Mouse (Mus musculus) T-helper 17 cell (primary cell): ENCODE data around the gene Wdr66.

ENCODE experiments used
- in situ Hi-C, 2 experiments: fragments of 300-600 bp; cut with MboI, MseI; formaldehyde crosslinking; loops; 1 replicate in 1 of 2; 2 replicates in 1 of 2; pipeline ENCODE4 v1.15.1; 2025; ENCODE audit warnings: high pct_unique_total_duplicates in 2 of 2

The Wdr66 gene

DNA sequence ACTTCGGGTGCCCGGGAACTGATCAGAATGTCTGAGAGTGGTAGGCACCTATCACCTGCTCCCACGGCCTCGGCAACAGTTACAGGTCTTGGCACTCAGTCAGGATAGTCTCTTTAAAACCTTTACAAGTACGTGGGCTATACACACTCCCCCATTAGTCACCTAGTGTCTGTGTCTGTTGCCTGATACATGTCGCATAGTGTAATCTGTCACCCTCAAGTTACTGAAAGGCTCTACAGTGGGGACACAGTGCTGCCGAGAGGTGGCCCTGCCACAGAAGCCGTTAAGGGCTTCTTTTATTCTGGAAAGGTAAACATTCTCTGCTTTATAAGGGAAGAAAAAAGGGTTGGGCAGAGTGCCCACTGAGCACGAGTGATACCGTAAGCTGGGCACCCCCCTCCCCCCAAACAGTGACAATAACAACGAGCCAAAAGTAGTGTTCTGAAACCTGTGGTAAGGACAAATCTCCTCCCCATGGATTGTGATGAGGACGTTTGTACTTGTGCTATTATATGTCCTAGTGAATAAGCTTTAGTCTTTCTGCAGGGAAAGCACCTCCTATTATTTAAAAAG, 61.2 kb downstream of the Wdr66 start:
- in situ Hi-C loops, result no loop called here

DNA sequence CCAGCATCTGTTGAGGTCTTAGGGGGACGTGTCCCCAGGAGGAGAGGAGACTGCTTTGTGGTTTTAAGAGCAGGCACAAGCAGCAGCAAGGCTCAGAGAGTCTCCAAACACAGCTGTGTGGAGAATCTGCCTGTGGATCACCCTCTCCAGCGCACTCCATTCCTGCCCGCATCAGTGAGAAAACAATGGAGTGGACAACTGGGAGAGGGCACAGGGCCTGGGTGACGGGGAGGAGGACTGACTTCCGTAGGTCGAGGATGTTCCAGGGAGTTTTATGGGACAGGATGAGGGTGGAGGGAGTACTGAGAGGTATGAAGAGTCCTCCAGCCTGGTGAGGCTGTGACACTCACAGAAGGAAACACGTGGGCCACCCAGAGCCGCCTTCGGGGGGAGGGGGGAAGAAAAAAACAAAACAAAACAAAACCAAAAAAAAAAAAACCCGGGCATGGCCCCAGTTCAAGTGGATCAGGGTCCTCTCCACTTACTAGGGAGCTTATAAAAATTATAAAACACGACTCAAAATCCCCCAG, 62.0 kb downstream of the Wdr66 start:
- in situ Hi-C loops, result no loop called here

DNA sequence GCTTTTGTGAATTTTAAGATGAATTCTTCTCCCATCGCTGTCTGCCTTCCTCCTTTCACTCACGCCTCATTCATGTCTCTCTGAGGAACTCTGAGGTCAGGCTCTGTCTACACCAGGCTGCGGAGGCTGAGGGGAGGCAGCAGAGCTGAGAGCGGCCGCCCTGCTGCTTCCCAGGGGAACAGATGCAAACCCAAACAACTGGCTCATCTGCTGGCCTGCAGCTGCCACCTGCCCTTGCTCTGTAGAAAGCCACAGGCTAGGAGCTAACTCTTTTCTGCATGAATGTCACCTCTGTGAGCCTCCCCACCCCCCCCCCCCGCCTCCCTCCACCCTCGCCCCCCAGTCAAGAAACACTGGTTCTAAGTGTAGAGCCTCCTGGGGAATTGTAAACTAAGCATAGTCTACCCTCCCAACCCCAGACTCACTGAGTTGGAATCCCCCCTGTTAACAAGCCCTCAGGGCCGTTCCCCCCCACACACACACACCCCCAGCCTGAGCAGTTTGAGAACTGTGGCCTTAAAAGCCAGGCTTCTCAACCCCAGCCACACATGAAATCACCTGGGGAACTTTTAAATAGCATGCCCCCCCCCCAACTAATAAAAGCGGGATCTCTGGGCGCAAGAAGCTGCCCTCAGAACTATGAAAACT, 63.4 kb downstream of the Wdr66 start:
- in situ Hi-C loops, result no loop called here

DNA sequence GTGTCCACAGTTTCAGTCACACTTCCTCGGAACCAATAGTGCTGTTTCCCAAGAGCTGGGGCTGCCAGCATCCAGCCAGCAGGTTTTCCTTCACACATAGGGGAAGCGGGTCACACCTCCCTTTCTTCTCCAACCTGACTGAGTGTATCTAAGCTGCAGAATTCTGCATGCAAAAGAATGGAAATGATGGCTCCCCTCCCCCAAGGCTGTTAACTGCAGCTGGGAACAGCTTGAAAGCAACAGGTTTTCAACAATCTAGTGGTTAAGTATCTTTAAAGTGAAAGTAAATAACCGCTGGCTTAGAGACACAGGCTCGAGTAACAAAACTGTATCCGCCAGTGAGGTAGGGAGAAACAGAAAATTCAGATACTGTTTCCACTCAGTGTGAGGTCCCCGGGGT, 66.1 kb downstream of the Wdr66 start:
- in situ Hi-C loops, result no loop called here

DNA sequence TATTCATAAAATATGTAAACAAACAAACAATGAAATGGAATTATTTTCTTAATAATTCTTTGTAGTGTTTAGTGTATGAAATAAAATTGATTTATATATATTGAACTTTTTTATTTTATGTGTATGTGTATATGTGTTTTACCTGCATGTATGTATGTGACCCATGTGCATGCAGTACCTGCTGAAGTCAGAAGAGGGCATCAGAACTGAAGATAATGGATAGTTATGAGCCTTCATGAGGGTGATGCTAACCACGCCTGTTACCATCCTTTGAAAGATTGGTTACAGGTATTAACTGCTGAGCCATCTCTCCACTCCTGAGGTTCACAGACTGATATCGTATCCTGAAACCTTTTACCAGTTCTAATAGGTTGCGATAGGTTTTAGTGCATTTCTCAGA, 68.2 kb downstream of the Wdr66 start:
- in situ Hi-C loops, result no loop called here

DNA sequence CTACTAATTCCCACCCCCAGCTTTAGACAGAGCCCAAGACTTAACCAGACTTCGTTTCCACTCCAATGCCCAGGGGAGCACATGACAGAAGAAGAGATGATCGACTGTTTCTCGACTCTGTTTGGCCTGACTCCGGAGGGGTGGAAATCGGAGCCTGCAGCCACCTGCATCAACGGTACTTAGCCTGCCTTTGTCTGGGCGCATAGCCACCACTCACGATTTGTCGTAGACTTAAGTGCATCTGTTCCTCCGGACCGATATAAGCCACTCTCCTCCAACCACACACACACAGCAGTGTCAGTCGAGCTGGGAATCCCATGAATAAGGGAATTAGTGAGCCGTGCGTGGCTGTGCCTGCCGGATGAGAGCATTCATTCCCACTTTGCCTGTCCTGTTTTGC, 72.3 kb downstream of the Wdr66 start:
- in situ Hi-C loops, result no loop called here

DNA sequence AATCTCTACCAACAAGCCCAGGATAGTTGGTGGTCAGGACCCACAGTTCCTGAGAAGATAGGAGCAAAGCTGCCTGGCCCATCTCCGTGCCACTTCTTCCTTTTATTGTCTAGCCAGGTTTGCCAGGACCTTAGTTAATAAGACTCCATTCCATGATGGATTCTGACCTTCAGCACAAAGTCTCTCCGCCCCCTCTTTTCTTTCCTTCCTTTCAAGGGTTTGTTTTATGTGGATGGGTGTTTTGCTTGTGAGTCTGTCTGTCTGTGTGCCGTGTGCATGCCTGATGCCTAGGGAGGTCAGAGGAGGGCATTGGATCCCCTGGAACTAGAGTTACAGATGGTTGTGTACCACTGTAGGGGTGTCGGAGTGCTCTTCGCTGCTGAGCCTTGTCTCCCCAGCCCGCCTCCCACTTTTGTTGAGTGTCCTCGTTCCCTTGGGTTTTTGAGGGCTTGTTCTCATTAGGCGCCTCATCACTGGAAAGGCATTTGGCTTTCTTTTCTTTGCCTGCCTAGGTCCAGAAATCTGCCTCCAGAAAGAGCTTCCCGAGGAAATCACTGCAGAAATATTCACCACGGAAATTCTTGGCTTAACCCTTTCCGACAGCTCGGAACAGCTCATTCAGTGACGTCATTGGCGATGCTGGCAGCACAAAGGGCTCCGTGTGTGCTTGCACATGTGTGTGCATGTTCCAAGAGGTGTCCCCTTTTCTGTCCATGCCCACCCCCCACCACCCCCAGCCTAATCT, 74.3 kb downstream of the Wdr66 start:
- in situ Hi-C loops, result no loop called here

DNA sequence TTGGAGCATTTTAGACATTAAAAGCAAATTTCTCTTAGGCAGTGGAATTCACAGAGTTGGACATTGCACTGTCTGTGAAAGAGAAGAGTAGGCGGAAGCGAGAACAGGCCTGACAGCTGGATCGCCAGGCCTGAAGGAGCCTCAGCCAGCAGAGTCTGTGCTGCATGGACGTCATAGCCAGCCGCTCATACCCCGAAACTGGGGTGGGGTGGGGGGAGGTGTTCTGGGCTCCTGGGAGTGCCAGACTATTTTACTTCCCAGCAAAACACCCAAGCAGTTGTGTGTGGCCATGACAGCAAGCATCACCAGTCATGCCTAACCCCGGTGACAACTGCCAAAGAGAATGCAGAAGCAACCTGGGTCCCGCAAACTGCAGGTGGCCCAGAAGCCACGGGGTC, 74.8 kb downstream of the Wdr66 start:
- in situ Hi-C loops, result no loop called here

DNA sequence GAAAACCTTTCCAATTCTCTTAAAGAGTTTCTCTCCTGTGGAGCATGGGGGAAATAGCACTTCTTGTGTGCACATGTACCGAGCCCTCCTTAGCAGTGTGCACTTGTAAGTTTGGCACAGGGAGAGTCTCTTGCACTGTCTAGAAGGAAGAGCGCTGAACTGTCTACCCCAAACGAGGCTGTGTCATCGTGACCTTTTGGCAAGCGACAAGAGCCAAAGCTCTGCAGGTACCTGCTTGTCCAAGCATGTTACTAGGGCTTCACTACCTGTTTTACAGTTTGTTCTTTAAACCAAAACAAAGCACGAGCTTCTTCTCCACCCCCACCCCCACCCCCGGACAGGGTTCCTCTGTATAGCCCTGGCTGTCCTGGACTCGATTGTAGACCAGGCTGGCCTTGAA, 75.8 kb downstream of the Wdr66 start:
- in situ Hi-C loops, result no loop called here

DNA sequence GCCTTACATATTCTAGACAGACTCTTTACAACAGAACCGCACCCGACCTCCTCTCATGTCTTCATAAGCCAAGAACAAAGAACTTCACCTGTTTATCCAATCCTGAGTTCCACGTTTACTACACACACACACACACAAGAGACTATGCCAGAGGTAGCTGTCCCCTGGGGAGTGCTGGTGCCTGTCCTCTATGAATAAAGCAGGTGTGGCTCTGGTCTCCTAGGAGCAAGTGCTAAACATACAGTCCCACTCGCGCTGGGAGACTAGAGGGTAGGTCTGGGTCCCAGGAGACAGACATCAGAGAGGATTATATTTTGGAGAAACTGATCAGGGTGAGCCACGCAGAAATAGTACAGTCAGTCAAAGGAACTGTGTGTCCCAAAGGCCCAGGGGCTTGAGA, 81.7 kb downstream of the Wdr66 start:
- in situ Hi-C loops, result no loop called here

DNA sequence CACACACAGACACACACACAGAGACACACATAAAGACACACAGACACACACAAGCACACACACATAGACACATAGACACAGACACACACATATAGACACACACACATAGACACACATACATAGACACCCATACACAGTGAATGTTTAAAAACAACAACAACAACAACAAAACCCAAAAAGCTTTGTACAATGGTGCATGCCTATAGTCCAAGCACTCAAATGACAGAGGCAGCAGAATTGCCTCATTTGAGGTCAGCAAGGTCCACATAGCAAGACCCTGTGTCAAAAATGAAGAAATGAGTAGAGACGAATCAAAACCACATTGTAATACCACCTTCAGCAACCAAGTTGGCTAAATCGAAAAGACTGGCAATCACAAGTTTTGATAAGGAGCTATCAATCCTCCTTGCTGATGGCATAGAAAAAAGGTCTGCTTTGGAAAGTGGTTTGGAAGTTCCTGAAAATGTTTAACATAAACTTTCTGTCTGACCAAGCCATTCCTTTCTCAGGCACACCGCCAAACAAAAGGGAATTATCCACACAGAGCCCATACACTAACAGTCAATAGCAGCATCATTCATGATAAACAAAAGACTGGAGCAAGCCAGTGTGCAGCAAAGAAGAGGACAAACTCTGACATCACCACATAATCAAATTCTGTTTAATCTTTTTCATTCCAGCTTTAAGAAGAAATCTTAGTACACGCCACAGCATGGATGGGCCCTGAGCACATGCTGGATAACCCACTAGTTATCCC, 84.5 kb downstream of the Wdr66 start:
- in situ Hi-C loops, result no loop called here

DNA sequence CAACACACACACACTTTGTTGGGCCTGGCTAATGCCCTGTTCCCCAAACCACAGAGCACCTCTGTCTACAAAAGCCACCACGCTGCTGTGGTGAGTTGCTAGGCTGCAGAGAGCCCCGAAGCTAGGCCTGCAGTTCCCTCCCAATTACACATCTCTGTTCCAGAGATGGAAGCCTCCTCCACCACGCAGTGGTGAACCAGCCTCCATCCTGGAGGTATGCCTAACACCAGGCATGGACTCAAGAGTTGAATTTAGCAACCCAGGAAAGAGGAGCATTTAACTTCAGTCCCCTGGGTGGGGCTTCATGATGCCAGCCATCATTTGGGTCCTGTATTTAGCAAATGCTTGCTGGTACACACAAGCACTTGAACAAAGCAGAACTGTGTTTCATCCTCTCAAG, 86.6 kb downstream of the Wdr66 start:
- in situ Hi-C loops, result no loop called here

DNA sequence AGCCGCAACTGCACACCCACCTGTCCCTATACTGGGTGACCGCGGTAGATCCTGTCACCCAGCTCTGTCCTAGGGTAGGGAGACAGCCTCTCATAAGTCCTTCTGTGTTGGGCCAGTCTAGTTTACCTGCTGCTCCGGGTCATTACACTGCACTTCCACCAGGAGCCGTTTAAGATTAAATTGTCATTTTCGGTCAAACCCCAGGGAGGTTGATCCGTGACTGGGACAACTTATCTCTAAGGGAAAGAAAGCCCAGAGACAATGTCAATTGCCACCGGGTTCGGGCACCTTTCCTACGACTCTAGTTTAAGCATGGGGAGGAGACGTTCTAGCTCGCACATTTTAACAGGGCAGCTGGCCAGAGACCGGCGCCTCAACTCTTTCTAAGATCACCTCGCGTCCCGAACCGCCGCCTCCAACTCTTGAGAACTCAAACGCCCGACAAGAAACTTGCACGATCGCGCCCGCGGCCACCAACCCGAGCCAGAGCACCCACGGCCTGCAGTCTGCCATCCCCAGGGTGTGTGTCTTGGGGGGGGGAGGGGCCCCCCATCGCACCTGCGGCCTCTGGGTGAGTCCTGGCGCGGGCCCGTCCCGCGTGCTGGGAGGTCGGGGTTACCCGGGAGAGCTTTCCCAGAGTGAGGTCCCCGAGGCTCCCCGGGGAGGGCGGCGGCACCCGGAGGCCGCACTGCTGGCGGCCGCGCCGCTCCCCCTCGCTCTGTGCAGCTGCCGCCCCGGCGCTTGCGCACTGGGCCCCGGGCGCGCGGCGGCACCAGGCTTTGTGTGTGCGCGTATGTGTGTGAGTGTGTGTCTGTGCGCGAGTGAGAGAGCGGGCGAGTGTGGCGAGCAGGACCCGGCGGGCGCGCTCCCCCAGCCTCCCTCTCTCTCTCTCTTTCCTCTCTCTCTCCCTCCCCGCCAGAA, 92.1 kb downstream of the Wdr66 start, which contains the start of gene Bcl7a:
Gene Bcl7a (plus strand): TSS at position 128 of the 921 bp plus-strand sequence.
- in situ Hi-C loops, result no loop called here

DNA sequence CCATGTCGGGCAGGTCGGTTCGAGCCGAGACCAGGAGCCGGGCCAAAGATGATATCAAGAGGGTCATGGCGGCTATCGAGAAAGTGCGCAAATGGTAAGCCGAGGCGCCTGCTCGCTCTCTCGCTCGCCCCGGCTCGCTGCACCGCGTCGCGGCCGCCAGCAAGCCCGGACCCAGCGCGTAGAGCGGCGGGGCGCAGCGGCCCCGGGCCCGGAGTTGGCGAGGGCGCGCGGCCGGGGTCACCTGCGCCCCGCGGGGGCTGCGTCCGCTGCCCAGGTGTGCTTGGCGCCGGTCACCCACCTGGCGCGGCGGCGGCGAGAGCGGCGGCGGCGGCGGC, 92.7 kb downstream of the Wdr66 start:
- in situ Hi-C loops, result no loop called here

DNA sequence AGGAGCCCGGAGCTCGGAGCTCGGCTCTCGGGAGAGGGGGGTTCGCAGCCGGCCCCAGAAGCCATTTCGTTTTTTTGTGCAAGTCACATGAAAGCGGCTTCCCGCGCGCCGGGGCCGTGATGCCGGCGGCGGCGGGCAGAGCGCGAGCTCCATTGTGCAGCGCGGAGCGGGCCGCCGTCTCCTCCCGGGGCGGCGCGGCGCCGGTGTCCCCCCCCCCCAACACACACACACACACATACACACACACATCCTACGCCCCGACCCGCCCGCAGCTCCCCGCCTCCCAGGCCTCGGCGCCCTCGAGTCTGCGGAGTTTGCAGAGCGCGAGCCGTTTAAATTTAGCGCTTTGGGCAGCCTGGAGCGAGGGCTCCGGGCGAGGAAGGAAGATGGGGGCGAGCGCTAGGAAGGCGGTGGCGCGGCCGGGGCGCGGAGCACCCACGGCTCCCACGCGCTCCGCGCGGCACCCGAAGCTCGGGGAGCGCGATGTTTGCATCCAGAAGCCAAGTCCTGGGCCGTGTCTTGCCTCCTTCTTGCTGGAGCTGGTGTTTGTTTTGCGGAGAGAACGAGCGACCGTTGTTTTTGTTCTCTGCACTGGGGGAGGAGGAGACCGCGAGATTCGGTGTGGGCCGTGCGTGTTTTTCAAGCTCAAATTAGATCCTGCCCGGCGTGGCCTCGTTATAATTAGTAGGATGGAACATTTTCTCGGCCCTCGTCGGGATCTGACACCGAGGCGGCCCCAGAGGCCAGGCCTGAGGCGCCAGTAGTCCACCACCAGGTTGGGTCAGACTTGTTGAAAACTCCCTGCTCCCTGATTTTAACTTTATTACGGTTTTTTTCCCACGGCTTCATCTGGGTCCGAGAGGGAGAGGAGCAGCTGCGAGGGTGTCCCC, 93.3 kb downstream of the Wdr66 start:
- in situ Hi-C loops, result no loop called here

DNA sequence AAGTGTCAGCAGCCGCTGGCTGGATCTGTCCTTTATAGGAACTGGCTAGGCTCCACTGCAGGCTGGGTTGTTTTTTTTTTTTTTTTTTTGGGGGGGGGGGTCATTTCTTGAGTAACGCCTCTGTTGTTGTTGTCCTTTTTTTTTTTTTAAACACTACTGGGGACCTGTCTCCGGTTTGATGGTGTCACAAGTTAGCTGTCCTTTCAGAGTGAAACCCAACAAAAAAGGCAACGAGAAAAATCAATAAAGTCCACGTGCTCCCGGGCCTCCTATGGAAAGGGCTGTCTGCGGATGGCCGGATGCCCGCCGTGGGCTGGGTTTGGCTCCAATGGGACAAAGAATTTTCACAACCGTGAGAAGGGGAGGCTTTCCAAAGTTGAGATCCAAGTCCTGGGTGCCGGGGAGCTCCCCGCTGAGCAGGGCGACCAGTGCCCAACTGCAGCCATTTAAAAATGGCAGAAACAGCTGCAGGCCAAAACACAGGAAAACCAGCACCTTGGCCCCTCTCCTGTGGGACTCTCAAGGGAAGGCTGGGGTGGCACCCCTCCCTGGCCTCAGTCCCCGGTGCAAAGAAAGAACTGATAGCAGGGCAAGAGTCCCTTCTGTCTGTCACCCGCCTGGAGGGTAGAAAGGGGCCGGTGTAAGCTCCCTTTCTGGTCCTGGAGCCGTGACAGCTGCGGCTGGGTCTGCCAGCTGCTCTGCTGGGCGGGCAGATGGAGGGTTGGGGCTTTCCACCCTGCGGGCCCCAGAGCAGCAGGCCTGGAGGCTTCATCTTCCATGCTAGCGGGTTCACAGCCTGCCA, 94.2 kb downstream of the Wdr66 start:
- in situ Hi-C loops, result no loop called here

DNA sequence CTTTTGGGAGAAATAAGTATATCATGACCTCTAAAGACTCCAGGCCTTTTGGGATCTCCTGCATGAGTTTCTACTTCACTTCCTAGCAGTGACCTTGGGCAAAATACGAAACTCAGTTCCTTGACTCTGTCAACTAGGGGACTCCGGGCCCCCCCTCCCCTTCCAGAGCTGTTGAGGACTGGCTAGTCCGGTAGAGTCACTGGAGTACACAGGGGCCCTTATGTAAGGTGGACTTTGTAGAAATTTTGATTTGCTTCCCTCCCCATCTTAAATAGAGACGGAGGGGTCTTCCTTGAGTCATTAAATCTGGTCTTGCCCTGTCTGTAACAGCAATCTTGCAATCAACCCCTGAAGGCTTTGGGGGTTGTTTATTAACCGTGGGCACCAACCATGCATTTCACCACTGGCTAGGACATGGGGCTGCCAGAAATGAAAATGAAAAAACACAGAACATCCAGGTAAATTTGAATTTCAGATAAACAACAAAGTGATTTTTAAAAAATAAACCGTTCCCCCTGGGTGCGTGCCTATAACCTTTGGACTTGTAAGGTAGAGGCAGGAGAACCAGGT, 94.9 kb downstream of the Wdr66 start:
- in situ Hi-C loops, result no loop called here

DNA sequence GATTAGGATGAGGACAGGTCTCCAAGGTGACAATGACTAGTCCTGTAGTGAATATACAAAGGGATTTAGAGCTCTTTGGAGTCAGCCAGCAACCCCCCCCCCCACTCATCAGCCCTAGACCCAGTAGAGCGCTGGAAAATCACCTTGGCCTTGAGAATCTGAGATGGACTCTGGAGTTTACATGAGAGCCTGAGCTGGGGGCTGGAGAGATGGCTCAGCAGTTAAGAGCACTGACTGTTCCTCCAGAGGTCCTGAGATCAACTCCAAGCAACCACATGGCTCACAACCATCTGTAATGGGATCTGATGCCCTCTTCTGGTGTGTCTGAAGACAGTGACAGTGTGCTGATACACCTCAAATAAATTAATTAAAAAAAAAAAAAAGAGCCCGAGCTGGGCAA, 96.1 kb downstream of the Wdr66 start:
- in situ Hi-C loops, result no loop called here

DNA sequence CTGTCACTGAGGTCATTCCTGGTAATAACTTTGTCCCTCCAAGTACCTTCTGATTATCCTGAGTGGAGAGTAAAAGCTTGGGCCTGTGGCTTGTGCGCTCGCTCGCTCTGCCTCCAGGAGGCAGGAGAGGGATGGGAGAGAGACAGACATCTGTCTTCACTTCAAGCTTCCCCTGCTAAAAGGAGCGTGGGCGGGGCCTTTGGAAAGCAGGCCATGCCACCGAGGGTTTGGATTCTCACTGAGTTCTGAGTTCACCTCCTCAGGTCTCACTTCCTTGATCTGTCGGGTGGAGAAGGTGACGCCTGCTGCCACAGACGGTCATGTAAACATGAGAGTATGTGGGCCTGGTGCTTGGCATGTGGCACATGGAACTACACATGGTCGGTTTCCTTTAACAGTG, 98.5 kb downstream of the Wdr66 start:
- in situ Hi-C loops, result loop anchor here in 1 of 2 experiments (10.0 kb wide), 1 partner anchor 514 kb away; the partner anchor contains the start of gene Hcar2
